Mouse (Mus musculus) heart, adult 18-20 months (tissue): Measurements from ENCODE around the gene Zpr1. TPM values are rescaled to one million over a fixed set of nuclear protein-coding genes. Genes with fewer than 3 reads are reported as not detected.
"Not testable (repeated sequence)": the region's sequence is repeated elsewhere in the genome, so short reads cannot be mapped to it uniquely, and the experiment has no call there.

Source experiments
- DNase-seq, 2 experiments: peaks; one replicate each; pipeline ENCODE4 v3.0.0; 2021 to 2022; ENCODE audit warnings: mixed read lengths in 1 of 2
- total RNA-seq, 2 experiments: library from RNA; stranded (reverse); gene quantifications; 2 replicates each; pipeline ENCODE4 v1.2.3; 2021

Zpr1 gene
- total RNA-seq, 2 experiments from 2014 or later, result 24.2 to 25.8 TPM

DNA sequence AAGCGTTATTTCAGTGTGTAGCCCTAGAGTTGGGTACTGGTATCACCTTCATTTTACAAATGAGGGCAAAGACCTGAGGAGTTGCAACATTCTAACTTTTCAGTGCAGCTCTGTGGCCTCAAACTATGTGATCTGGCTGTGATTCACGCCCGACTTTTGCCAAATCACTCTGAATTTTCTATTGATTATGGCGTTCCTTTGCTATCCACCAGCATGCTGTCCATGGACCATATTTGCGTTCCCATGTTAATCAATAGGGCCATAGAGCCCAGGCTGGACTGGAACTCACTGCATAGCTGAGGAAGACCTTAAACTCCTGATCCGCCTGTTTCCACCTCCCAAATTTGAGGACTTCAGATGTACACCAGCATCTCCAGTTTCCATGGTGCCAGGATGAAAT lies 13.8 kb upstream of the Zpr1 start:
- DNase-seq, result no peak

DNA sequence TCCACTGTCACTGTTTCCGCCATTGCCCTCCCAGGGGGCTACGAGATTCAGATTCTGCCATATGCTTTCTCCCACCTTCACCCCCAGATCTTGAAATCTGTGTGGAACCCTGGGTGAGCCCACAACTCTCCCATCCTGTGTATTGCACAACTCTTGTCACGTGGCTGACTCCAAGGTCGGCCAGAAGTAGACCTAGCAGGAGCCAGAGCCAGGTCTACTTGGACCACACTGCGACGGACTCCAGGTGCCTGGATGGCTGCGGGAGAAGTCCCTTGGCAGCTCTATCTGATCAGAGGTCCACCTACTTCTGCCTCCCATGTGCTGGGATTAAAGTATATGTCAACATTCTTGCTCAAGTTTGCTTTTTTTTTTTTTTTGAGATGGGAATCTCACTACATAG lies 11.7 kb upstream of the Zpr1 start:
- DNase-seq, result no peak

- DNase-seq, result no peak
Observed at GRCm38 (mm10) chr9:46268343-46268873, 4.5 kb upstream of the Zpr1 start, which contains the start of gene Apoa5. Apoa5 (plus strand) TSS chr9:46268633.

DNA sequence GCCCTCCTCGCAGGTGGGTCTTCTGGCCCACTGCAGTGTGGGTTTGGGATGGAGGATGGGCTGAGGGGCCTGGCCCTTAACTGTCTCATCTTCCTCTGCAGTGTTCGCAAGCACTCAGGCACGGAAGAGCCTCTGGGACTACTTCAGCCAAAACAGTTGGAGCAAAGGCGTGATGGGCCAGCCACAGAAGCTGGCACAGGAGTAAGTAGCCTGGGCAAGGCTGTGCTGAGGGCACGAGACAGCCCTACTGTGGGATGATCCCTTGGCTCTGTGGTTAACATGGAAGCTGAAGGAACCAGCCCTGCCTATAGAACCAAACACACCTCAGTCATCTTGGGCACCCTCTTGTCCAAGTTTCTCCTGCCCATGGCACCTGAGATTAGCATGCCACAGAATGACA lies 3.7 kb upstream of the Zpr1 start:
- DNase-seq, result no peak

DNA sequence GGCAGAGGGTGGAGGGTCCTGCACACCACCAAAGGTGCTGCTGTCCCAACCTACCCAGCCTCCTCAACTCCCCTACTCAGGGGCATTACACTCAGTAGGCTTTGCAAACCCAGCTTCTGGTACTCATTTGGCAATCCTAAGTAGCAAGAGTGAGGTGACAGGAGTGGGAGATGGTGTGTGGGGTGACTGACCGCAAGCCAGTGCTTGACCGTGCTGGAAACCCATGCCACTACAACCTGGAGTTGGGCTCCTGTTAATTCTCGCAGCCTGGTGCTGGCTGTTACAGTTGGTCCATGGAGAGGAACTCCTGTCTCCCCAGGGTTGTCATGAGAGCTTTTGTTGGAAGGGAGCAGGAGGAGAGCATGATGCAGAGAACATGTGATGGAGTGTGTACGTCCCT lies 2.1 kb upstream of the Zpr1 start:
- no peak for DNase-seq

- DNase-seq, result no peak
Observed at GRCm38 (mm10) chr9:46272070-46272469, 794 bp upstream of the Zpr1 start.

DNA sequence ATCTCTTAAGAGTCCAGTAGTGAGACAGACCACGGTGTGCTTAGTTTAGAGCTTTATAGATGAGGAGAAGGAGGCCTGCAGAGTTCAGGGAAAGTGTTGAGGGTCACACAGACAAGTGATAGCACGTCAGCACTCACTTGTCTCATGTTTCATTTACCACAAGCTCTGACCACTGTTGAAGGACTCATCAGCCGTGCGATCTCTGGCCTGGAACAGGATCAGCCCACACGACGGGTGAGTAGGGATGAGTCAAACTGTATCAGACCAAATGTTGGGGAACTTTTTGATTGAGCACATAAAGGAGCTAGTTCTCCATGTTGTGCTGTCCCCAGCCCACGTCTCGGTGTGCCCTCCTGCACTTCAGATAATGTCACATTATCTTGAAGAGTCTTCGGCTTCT lies 1.6 kb downstream of the Zpr1 start:
- DNase-seq, result no peak

DNA sequence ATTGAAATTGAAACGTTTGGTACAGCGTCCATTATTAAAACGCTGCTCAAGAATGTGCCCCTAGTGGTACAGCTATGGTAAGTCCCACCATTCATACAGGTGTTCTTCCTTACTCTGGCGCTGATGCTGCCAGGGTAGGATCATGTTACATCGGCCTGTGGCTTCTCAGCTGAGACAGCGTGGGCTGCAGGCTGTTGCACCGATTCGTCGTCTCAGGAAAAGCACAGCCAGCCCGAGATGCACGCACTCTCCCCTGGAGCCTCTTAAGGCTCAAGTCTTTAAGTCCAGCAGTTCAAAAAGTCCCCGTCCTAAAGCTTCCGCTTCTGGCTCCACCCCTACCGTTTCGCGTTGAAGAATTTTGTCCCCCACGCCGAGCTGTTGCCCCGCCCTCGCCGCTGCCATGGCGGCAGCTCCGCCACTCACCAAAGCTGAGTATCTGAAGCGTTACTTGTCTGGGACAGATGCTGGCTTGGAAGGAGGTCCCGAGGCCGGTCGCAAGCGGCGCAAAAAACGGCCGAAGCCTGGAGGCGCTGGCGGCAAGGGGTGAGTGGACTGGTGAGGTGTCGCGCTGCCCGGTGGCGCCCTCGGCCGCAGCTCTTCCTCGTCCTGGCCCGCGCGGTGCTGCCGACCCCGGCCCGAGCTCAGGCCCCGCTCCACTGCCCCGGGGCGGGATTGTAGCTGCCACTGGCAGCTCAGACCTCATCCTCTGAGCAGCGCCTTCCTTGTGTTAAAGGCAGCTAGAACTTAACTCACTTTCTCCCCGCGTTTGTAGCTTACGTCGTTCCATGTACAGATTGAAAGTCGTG lies 10.0 kb downstream of the Zpr1 start, which contains the start of gene Bud13:
Gene Bud13, plus strand, starts transcription at position 378 of the 806 bp plus-strand sequence.
- DNase-seq, result peak; percentile 94 to 99

GRCm38 (mm10) chr9:46298381-46298780 lies 25.5 kb downstream of the Zpr1 start:
- DNase-seq, result no peak

DNA sequence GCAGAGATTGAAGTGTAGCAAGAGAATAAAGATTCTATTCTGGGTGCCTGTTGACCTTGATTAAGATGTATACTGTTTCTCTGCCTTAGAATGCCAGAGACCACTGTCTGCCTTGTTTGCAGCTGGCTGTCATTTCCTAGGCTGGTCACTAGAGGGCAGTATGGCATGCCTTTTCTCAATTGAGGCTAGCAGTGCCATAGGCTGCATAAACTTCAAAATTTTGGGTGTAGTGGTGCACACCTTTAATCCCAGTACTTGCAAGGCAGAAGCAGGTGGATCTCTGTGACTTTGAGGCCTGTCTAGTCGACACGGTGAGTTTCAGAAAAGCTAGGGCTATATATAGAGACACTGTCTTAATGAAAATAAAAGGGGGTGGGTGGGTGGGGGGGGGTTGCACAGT lies 29.3 kb downstream of the Zpr1 start:
- peak; percentile 14 to 61 for DNase-seq

DNA sequence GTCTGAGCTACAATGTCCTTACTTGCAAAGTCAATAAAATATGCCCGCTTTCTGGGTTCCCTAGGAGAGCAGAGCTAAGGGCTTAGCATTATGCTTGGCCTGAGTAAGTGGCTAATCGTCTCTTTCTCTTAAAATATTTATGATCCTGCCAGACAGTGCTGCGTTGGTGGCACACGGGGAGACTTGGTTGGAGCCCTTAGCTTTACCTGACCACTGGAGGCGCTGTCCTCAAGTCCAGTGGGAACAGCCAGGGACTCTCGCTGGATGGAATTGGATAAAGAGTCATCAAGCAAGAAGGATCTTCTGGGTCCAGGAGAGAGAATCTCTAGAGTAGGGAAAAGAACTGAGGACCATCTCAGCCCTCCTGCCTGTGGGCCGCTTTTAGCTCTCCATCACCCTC lies 36.3 kb downstream of the Zpr1 start:
- DNase-seq, result no peak

DNA sequence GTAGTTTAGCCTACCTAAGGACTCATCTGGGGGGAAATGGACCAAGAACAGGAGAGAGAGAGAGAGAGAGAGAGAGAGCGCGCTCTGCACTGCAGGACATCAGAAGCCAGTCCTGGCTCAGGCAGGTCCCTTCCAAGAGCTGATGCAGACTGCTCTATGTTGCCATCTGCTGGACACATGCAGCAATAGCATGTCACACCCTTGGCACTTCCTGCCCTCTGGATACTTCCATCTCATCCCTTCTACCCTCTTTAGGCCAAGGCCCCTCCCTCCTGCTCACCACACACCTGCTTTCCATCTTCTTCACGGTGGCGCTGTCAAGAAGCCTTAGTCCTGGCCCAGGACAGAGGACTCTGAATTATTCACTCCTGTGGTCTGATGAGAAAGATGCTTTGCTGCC lies 41.6 kb downstream of the Zpr1 start:
- DNase-seq, result peak; percentile 58 to 79

- no peak for DNase-seq
Observed at GRCm38 (mm10) chr9:46314921-46315320, 42.1 kb downstream of the Zpr1 start.

GRCm38 (mm10) chr9:46315807-46316365 lies 43.0 kb downstream of the Zpr1 start:
- DNase-seq, result no peak

DNA sequence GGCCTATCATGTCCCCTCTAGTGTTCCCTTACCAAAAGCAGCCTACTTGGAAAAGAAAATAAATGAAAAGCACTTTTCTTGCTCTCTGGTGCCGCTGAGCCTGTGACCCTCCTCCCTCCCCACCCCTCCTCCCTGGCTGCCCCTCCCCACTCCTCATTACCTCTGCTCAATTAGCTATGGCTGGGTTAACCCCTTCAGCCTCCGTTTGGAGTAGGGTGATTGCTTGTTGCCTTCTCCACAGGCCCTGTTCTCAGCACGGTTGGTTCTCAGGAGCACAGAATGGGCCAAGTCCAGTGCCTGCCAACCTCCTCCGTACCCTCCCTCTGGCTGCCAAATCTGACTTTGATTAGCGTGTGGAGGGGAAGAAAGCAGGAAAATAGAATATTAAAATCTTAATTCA lies 43.5 kb downstream of the Zpr1 start:
- DNase-seq, result no peak

- DNase-seq, result no peak
Observed at GRCm38 (mm10) chr9:46316909-46317308, 44.0 kb downstream of the Zpr1 start.

GRCm38 (mm10) chr9:46317957-46318356 lies 45.1 kb downstream of the Zpr1 start:
- no peak for DNase-seq

DNA sequence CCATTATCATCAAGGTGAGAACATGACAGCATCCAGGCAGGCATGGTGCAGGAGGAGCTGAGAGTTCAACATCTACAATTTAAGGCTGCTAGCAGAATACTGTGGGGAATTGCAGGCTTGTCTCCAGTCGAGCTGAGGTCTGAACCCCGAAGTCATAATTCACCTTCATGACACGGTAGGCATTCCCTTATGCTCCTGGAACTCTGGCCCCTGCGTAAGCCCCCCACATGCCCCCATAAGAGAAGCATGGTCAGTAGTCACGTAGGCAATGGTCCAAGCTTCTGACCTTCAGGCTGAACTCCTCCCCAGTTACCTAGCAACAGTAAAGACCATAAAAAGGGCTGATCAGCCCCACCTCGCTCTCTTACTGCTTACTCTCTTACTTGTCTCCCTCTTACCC lies 47.0 kb downstream of the Zpr1 start, which contains the start of gene 4931429L15Rik:
Gene 4931429L15Rik, minus strand, starts transcription at position 101 of the 400 bp plus-strand sequence.
- DNase-seq, result not testable (repeated sequence)

DNA sequence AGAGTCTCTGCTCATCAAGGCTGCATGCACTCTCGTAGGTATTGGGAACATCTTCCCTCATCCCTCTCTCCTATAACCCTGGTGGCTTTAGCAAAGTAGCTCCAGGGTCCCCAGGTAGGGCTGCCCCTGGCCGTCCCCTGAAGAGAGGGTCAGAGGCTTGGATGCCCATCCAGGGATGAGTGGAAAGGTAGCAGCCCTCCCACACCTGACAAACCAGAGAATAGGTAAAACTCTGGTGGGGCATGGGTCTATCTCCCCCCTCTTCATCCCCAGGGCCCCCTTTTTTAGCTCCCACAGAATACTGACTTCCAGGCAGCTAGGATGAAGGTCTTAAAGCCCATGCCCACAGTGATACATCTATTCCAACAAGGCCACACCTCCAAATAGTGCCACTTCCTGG lies 47.6 kb downstream of the Zpr1 start:
- no peak for DNase-seq

GRCm38 (mm10) chr9:46326694-46327405 lies 54.0 kb downstream of the Zpr1 start:
- no peak for DNase-seq

- DNase-seq, result no peak
Observed at GRCm38 (mm10) chr9:46327706-46328571, 55.1 kb downstream of the Zpr1 start.
